Mouse (Mus musculus) T-helper 17 cell (primary cell): ENCODE results near the gene F2.

Source experiments
- in situ Hi-C, 2 experiments: fragments of 300-600 bp; cut with MboI, MseI; formaldehyde crosslinking; loops; 1 replicate in 1 of 2; 2 replicates in 1 of 2; pipeline ENCODE4 v1.15.1; 2025; ENCODE audit warnings: high pct_unique_total_duplicates in 2 of 2

Gene F2

DNA sequence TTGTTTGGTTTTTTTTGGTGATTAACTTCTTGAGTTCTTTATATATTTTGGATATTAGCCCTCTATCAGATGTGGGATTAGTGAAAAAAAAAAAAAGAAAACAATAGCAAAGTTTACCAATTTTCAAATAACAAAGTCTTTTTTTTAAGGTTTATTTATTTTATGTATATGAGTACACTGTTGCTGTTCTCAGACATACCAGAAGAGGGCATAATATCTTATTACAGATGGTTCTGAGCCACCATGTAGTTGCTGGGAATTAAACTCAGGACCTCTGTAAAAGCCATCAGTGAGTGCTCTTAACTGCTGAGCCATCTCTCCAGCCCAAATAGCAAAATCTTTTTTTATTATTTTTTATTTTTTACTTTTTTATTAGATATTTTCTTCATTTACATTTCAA, 26.8 kb downstream of the F2 start:
- in situ Hi-C loops, result loop anchor here in 1 of 2 experiments (5.0 to 10.0 kb wide), 3 partner anchors 38 to 835 kb away; partner anchors contain the start of genes Arhgap1 and Zfp408

GRCm38 (mm10) chr2:91602389-91602788, 33.8 kb downstream of the F2 start:
- in situ Hi-C loops, result loop anchor here in 1 of 2 experiments (10.0 kb wide), 2 partner anchors 438 to 828 kb away; no protein-coding TSS in a partner anchor

- in situ Hi-C loops, result loop anchor here in 1 of 2 experiments (10.0 kb wide), 2 partner anchors 436 to 826 kb away; no protein-coding TSS in a partner anchor
These were observed 35.7 kb downstream of the F2 start for GRCm38 (mm10) chr2:91600475-91600874.

DNA sequence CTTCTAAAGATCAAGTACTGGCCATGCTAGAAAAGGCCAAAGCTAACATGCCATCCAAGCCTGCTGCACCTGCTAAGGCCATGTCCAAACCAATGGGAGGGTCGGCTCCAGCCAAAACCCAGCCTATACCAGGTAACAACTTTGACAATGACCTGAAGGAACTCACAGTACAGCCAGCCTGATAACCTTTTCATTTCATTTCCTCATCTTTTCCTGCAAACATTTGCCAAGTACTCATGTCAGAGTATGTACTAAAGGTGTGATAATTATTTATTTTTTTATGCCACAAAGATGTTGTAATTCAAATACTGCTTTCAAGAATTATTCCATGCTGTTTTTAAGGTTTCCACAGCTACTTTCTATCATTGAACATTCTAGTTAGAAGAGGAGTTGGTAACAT, 50.0 kb downstream of the F2 start:
- in situ Hi-C loops, result no loop called here

- in situ Hi-C loops, result no loop called here
These were observed 55.3 kb downstream of the F2 start for GRCm38 (mm10) chr2:91580894-91581293.
